Mouse (Mus musculus): Measurements from ENCODE around the gene Nr2e3.

GRCm38 (mm10) chr9:59985900-59986572 is 25.6 kb upstream of the Nr2e3 start:
- TF ChIP-seq POLR2A (IDR thresholded peaks at IDR 0.05; ENCODE audit: control insufficient read depth, extremely low read depth, insufficient read depth, low read length, poor library complexity) = no peak
- TF ChIP-seq CTCF (IDR thresholded peaks at IDR 0.05; ENCODE audit: borderline replicate concordance, control insufficient read depth, extremely low read depth, insufficient read depth, low read length, poor library complexity) = no peak

Data from thymus, adult 2 months (tissue).